Mouse (Mus musculus): ENCODE results near the gene 9530077C05Rik. TPM values are rescaled to one million over a fixed set of nuclear protein-coding genes. Genes with fewer than 3 reads are reported as not detected.

The 9530077C05Rik gene
- polyA plus RNA-seq, 1 experiment from 2014 or later: 3.4 TPM

DNA sequence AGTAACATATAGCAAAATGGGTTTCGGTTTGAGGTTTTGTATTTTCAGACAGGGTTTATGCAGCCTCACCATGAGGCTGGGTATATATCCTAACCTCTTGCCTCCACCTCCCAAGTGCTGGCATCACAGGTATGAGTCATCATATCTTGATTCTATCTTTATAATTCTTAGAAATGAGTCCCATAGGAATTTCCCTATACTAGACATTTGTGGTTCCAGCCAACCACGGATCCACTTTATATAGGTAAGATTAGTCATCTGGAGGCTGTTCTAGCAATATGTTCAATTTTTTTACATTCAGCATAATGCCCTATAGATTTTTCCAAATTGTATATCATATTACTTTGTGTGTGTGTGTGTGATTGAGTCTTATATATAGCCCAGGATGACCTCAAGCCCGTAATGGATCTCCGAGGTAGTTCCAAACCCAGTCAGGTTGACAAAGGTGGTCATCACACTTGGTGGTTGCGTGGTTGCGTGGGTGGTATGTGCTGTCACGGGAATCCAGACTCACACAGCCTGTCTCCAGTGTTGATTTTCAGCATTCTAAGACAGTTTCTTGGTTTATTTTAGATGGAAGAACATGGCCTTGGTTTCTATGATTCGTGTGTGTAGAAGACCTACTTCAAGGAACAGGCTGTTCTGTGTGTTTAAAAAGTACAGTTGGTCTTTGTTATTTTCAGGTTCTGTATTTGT lies 72.7 kb downstream of the 9530077C05Rik start:
- no peak for ATAC-seq
- H3K9me3 ChIP-seq (ENCODE audit: control insufficient read depth, low read length): no peaks in the 10 kb centered on the region
- H3K4me2 ChIP-seq (ENCODE audit: low read depth, low read length): no peak overlapping the region
- no peak overlapping the region for H3K9ac ChIP-seq (ENCODE audit: low read depth, low read length)
- WGBS: 93% methylated on average over 8 of the region's 8 CpGs
- H3K4me1 ChIP-seq (ENCODE audit: control insufficient read depth, insufficient read depth, low read length): no peaks in the 10 kb centered on the region
- no peak overlapping the region for H3K27ac ChIP-seq (ENCODE audit: low read length)
- no peak overlapping the region for H3K4me3 ChIP-seq (ENCODE audit: low read length)
- no peaks in the 10 kb centered on the region for H3K36me3 ChIP-seq (ENCODE audit: control insufficient read depth, insufficient read depth, low read length)
- no peaks in the 10 kb centered on the region for H3K27me3 ChIP-seq (replicated peaks; ENCODE audit: control insufficient read depth, insufficient read depth, low read length)

- Histone ChIP-seq H3K36me3 (ENCODE audit: control insufficient read depth, insufficient read depth, low read length) (no peaks in the 10 kb centered on the region), H3K4me3 (ENCODE audit: low read length) (no peak overlapping the region), H3K27me3 (replicated peaks; ENCODE audit: control insufficient read depth, insufficient read depth, low read length) (no peaks in the 10 kb centered on the region), H3K4me1 (ENCODE audit: control insufficient read depth, insufficient read depth, low read length) (no peaks in the 10 kb centered on the region), H3K27ac (ENCODE audit: low read length) (no peak overlapping the region), H3K9me3 (ENCODE audit: control insufficient read depth, low read length) (no peaks in the 10 kb centered on the region), H3K9ac (ENCODE audit: low read depth, low read length) (no peak overlapping the region), H3K4me2 (ENCODE audit: low read depth, low read length) (no peak overlapping the region)
- WGBS: 79% methylated on average over 12 of the region's 12 CpGs
- ATAC-seq: no peak; the same call in 1 of the 2 replicates
Observed at GRCm38 (mm10) chr9:22484562-22485308, 73.4 kb downstream of the 9530077C05Rik start.

DNA sequence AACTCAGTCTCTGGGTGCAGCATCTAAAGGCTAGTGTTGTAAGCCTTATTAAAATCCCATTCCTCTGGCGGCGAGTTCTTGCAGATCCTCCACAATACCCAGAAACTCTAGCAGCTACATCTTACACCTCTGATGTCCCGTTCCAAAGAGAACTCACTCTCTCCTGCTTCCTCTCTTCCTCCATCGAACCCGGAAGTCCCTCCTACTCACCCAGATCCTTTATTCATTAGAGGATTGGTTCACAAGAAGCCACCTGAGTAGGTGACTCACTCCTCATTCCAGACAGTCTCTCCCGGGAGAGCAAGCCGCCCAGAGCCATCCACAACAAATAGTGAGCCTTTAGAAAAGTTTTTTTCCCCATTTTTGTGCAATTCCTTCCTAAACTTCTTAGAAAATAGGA lies 74.9 kb downstream of the 9530077C05Rik start:
- no peak overlapping the region for H3K4me2 ChIP-seq (ENCODE audit: low read depth, low read length)
- no peaks in the 10 kb centered on the region for H3K9me3 ChIP-seq (ENCODE audit: control insufficient read depth, low read length)
- no peaks in the 10 kb centered on the region for H3K27me3 ChIP-seq (replicated peaks; ENCODE audit: control insufficient read depth, insufficient read depth, low read length)
- ATAC-seq: no peak
- no peaks in the 10 kb centered on the region for H3K4me1 ChIP-seq (ENCODE audit: control insufficient read depth, insufficient read depth, low read length)
- no peak overlapping the region for H3K4me3 ChIP-seq (ENCODE audit: low read length)
- no peaks in the 10 kb centered on the region for H3K36me3 ChIP-seq (ENCODE audit: control insufficient read depth, insufficient read depth, low read length)
- WGBS: 89% methylated on average over 7 of the region's 7 CpGs
- H3K9ac ChIP-seq (ENCODE audit: low read depth, low read length): no peak overlapping the region
- H3K27ac ChIP-seq (ENCODE audit: low read length): no peak overlapping the region

DNA sequence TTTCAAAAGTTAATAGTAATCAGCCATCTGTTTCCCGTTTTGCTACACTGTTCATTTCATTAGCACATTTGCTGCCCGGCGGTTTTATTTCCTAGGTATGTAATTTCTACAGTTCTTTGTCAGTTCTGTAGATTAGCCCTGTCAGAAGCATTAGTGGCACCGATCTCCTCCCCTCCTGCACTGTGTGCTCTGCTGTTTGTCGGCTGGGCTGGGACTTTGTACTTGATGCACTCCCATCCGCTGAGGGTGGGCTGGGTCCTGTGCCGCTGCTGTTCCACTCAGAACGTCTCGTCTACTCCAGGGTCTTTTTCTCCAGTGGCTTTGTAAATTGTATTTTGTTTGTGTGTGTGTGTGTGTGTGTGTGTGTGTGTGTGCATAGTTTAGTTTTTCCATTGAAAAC lies 77.7 kb downstream of the 9530077C05Rik start:
- 0 out of 2 replicates have a peak, but pooled peaks have one; percentile 52 for ATAC-seq

More for the DNA sequence above, 77.7 kb downstream of the 9530077C05Rik start:
- Histone ChIP-seq H3K27ac (ENCODE audit: low read length) (no peak overlapping the region), H3K9me3 (ENCODE audit: control insufficient read depth, low read length) (no peaks in the 10 kb centered on the region), H3K9ac (ENCODE audit: low read depth, low read length) (no peak overlapping the region), H3K4me3 (ENCODE audit: low read length) (no peak overlapping the region), H3K27me3 (replicated peaks; ENCODE audit: control insufficient read depth, insufficient read depth, low read length) (no peaks in the 10 kb centered on the region), H3K4me1 (ENCODE audit: control insufficient read depth, insufficient read depth, low read length) (no peaks in the 10 kb centered on the region), H3K4me2 (ENCODE audit: low read depth, low read length) (no peak overlapping the region), H3K36me3 (ENCODE audit: control insufficient read depth, insufficient read depth, low read length) (no peaks in the 10 kb centered on the region)
- 44% methylated on average over 9 of the region's 9 CpGs for WGBS

Other genes with a start within 250 kb of the 9530077C05Rik start
- gene Zfp872, start 223.4 kb upstream of the 9530077C05Rik start, polyA plus RNA-seq (2015; fragmentation: Nextera tagmentation; extraction: Ambion mirVana): 0.58 and 0.65 TPM in 2 replicates
- 19.1 and 21.8 TPM in 2 replicates for gene Zfp809, start 185.8 kb upstream of the 9530077C05Rik start, polyA plus RNA-seq (2015; fragmentation: Nextera tagmentation; extraction: Ambion mirVana)
- gene Zfp599, start 151.6 kb upstream of the 9530077C05Rik start, polyA plus RNA-seq (2015; fragmentation: Nextera tagmentation; extraction: Ambion mirVana): 3.1 and 3.9 TPM in 2 replicates
- 11.8 and 12.7 TPM in 2 replicates for gene Zfp810, start 103.9 kb upstream of the 9530077C05Rik start, polyA plus RNA-seq (2015; fragmentation: Nextera tagmentation; extraction: Ambion mirVana)
- gene Anln, start 22.3 kb upstream of the 9530077C05Rik start, polyA plus RNA-seq (2015; fragmentation: Nextera tagmentation; extraction: Ambion mirVana): 35.7 and 36.0 TPM in 2 replicates
- not detected in 2 replicates for gene Gm17545, start 42.8 kb downstream of the 9530077C05Rik start, polyA plus RNA-seq (2015; fragmentation: Nextera tagmentation; extraction: Ambion mirVana)
- gene Rp9, start 58.2 kb downstream of the 9530077C05Rik start, polyA plus RNA-seq (2015; fragmentation: Nextera tagmentation; extraction: Ambion mirVana): 58.3 and 58.4 TPM in 2 replicates
- gene Bbs9, start 64.2 kb downstream of the 9530077C05Rik start, polyA plus RNA-seq (2015; fragmentation: Nextera tagmentation; extraction: Ambion mirVana): 11.8 and 12.6 TPM in 2 replicates

Measured in intestine, embryonic 16.5 days (tissue).